Mouse (Mus musculus) limb, embryonic 11.5 days (tissue): ENCODE measurements around the gene Zfp239. TPM values are rescaled to one million over a fixed set of nuclear protein-coding genes. Genes with fewer than 3 reads are reported as not detected.

Experiments used
- ATAC-seq: fragments of 200-750 bp; cut with Nextera tagmentation; 2 replicates; pipeline ENCODE4 v1.8.0; 2017; ENCODE audit warnings: low read depth; ENCODE audit not compliant: insufficient number of reproducible peaks, low FRiP score, low TSS enrichment
- DNase-seq: peaks from one replicate; pipeline ENCODE4 v3.0.0-alpha.2; 2015; ENCODE audit warnings: low spot score
- H3K27ac ChIP-seq: fragments of 300-500 bp; sonication (generic); replicated peaks from 2 replicates; pipeline ENCODE4 v1.5.1; 2014; ENCODE audit warnings: low read depth, mild to moderate bottlenecking, low read length
- H3K27me3 ChIP-seq: fragments of 300-500 bp; sonication (generic); 2 replicates; pipeline ENCODE4 v1.6.1; 2014; ENCODE audit warnings: mild to moderate bottlenecking, low read length, mixed read lengths; ENCODE audit not compliant: control insufficient read depth, insufficient read depth
- H3K36me3 ChIP-seq: fragments of 300-500 bp; sonication (generic); 2 replicates; pipeline ENCODE4 v1.6.1; 2014; ENCODE audit warnings: mild to moderate bottlenecking, low read length, moderate library complexity, mixed read lengths; ENCODE audit not compliant: control insufficient read depth, insufficient read depth
- H3K4me1 ChIP-seq: fragments of 300-500 bp; sonication (generic); 2 replicates; pipeline ENCODE4 v1.6.1; 2014; ENCODE audit warnings: low read length, mixed read lengths; ENCODE audit not compliant: control insufficient read depth, insufficient read depth
- H3K4me2 ChIP-seq: fragments of 300-500 bp; sonication (generic); 2 replicates; pipeline ENCODE4 v1.6.1; 2014; ENCODE audit warnings: low read depth, mild to moderate bottlenecking, moderate library complexity; ENCODE audit not compliant: severe bottlenecking
- H3K4me3 ChIP-seq: fragments of 300-500 bp; sonication (generic); 2 replicates; pipeline ENCODE4 v1.5.1; 2014; ENCODE audit warnings: low read depth, low read length
- H3K9ac ChIP-seq: fragments of 300-500 bp; sonication (generic); 2 replicates; pipeline ENCODE4 v1.6.1; 2014; ENCODE audit warnings: mild to moderate bottlenecking, low read length
- H3K9me3 ChIP-seq: fragments of 300-500 bp; sonication (generic); 2 replicates; pipeline ENCODE4 v1.6.1; 2016; ENCODE audit warnings: low read length; ENCODE audit not compliant: control insufficient read depth
- WGBS: fragments of 180-500 bp; shearing (Covaris S2); extraction: QIAGEN DNeasy Blood & Tissue Kit; methylation state at CpG from one replicate; pipeline ENCODE4 v1.1.7; 2014; 5-methylcytosine and 5-hydroxymethylcytosine counted together
- polyA plus RNA-seq: library from polyadenylated mRNA; unstranded; fragments of >200 nt; fragmentation: Nextera tagmentation; extraction: Ambion mirVana; gene quantifications from 2 replicates; pipeline ENCODE4 v1.2.1, GENCODE M21; 2014

Gene Zfp239
- polyA plus RNA-seq, 1 experiment from 2014 or later = 16.2 TPM

- ATAC-seq = peak; percentile 96
Measured at GRCm38 (mm10) chr6:117906590-117907271, 44.8 kb downstream of the Zfp239 start.

GRCm38 (mm10) chr6:117907301-117907978, 45.5 kb downstream of the Zfp239 start:
- peak overlapping the region; percentile 96 for H3K9ac ChIP-seq
- peak overlapping the region; percentile 87 for H3K27ac ChIP-seq
- peak overlapping the region; percentile 54 for H3K4me2 ChIP-seq
- under 1% methylated on average over 58 of the region's 77 CpGs for WGBS
- peak overlapping the region; percentile 100 for H3K4me3 ChIP-seq
- peaks cover 5% of the 10 kb centered on the region for H3K4me1 ChIP-seq
- no peaks in the 10 kb centered on the region for H3K36me3 ChIP-seq
- H3K27me3 ChIP-seq = no peaks in the 10 kb centered on the region
- DNase-seq (peak; percentile 88), ATAC-seq (peak; percentile 64)
- no peaks in the 10 kb centered on the region for H3K9me3 ChIP-seq

More at GRCm38 (mm10) chr6:117906590-117907271, 44.8 kb downstream of the Zfp239 start:
- H3K27ac ChIP-seq = peak overlapping the region; percentile 87
- H3K9me3 ChIP-seq = no peaks in the 10 kb centered on the region
- H3K27me3 ChIP-seq = no peaks in the 10 kb centered on the region
- no peaks in the 10 kb centered on the region for H3K36me3 ChIP-seq
- peak overlapping the region; percentile 96 for H3K9ac ChIP-seq
- peak overlapping the region; percentile 54 for H3K4me2 ChIP-seq
- DNase-seq = peak; percentile 98
- under 1% methylated on average over 55 of the region's 68 CpGs for WGBS
- H3K4me1 ChIP-seq = peaks cover 5% of the 10 kb centered on the region
- H3K4me3 ChIP-seq = peak overlapping the region; percentile 100

- Histone ChIP-seq H3K27me3 (no peaks in the 10 kb centered on the region), H3K9ac (peak overlapping the region; percentile 96), H3K4me1 (peaks cover 5% of the 10 kb centered on the region), H3K36me3 (no peaks in the 10 kb centered on the region), H3K4me2 (peak overlapping the region; percentile 54), H3K4me3 (peak overlapping the region; percentile 100), H3K27ac (peak overlapping the region; percentile 87; the same call in 1 of the 2 replicates), H3K9me3 (no peaks in the 10 kb centered on the region)
- no peak for ATAC-seq
- DNase-seq = no peak
- 0% methylated on average over 26 of the region's 26 CpGs for WGBS
Measured at GRCm38 (mm10) chr6:117907979-117908355, 46.1 kb downstream of the Zfp239 start.

- H3K27ac ChIP-seq = no peak overlapping the region
- no peaks in the 10 kb centered on the region for H3K9me3 ChIP-seq
- H3K4me1 ChIP-seq = peaks cover 5% of the 10 kb centered on the region
- H3K27me3 ChIP-seq = no peaks in the 10 kb centered on the region
- H3K4me3 ChIP-seq = peak overlapping the region; percentile 100
- 2% methylated on average over 14 of the region's 14 CpGs for WGBS
- peak overlapping the region; percentile 96 for H3K9ac ChIP-seq
- no peaks in the 10 kb centered on the region for H3K36me3 ChIP-seq
- no peak for ATAC-seq
- H3K4me2 ChIP-seq = peak overlapping the region; percentile 54
- no peak for DNase-seq
Measured at GRCm38 (mm10) chr6:117908424-117908900, 46.6 kb downstream of the Zfp239 start.

GRCm38 (mm10) chr6:117910120-117910661, 48.3 kb downstream of the Zfp239 start:
- 79% methylated on average over 6 of the region's 6 CpGs for WGBS
- Histone ChIP-seq H3K4me2 (no peak overlapping the region), H3K27ac (no peak overlapping the region), H3K9me3 (no peaks in the 10 kb centered on the region), H3K36me3 (no peaks in the 10 kb centered on the region), H3K9ac (no peak overlapping the region), H3K4me1 (peaks cover 5% of the 10 kb centered on the region), H3K27me3 (no peaks in the 10 kb centered on the region), H3K4me3 (no peak overlapping the region)
- ATAC-seq = no peak
- no peak for DNase-seq

- H3K27me3 ChIP-seq = no peaks in the 10 kb centered on the region
- no peaks in the 10 kb centered on the region for H3K36me3 ChIP-seq
- ATAC-seq (no peak), DNase-seq (no peak)
- H3K4me1 ChIP-seq = peaks cover 12% of the 10 kb centered on the region; the same call in 1 of the 2 replicates
- no peak overlapping the region for H3K4me2 ChIP-seq
- no peak overlapping the region for H3K9ac ChIP-seq
- no peak overlapping the region for H3K4me3 ChIP-seq
- H3K9me3 ChIP-seq = no peaks in the 10 kb centered on the region
- no peak overlapping the region for H3K27ac ChIP-seq
Measured at GRCm38 (mm10) chr6:117914541-117914940, 52.6 kb downstream of the Zfp239 start.

- Histone ChIP-seq H3K9ac (peak overlapping the region; percentile 92), H3K27me3 (no peaks in the 10 kb centered on the region), H3K36me3 (0 out of 2 replicates have a peak, but pooled peaks cover 2% of the 10 kb centered on the region), H3K9me3 (no peaks in the 10 kb centered on the region), H3K4me3 (peak overlapping the region; percentile 47), H3K27ac (peak overlapping the region; percentile 96), H3K4me2 (peak overlapping the region; percentile 79), H3K4me1 (peaks cover 12% of the 10 kb centered on the region; the same call in 1 of the 2 replicates)
- WGBS = 1% methylated on average over 12 of the region's 12 CpGs
- DNase-seq (no peak), ATAC-seq (no peak)
Measured at GRCm38 (mm10) chr6:117916205-117916736, 54.4 kb downstream of the Zfp239 start.

GRCm38 (mm10) chr6:117916737-117917426, 55.0 kb downstream of the Zfp239 start:
- H3K36me3 ChIP-seq = 0 out of 2 replicates have a peak, but pooled peaks cover 2% of the 10 kb centered on the region
- peak overlapping the region; percentile 92 for H3K9ac ChIP-seq
- H3K27ac ChIP-seq = peak overlapping the region; percentile 96
- H3K27me3 ChIP-seq = no peaks in the 10 kb centered on the region
- peak overlapping the region; percentile 47 for H3K4me3 ChIP-seq
- H3K9me3 ChIP-seq = no peaks in the 10 kb centered on the region
- peaks cover 12% of the 10 kb centered on the region; the same call in 1 of the 2 replicates for H3K4me1 ChIP-seq
- H3K4me2 ChIP-seq = peak overlapping the region; percentile 79
- DNase-seq (peak; percentile 88), ATAC-seq (peak; percentile 93)
- under 1% methylated on average over 62 of the region's 62 CpGs for WGBS
